Comparison of ENCODE assay signal across 18 mouse cellular contexts in the genomic region with DNA sequence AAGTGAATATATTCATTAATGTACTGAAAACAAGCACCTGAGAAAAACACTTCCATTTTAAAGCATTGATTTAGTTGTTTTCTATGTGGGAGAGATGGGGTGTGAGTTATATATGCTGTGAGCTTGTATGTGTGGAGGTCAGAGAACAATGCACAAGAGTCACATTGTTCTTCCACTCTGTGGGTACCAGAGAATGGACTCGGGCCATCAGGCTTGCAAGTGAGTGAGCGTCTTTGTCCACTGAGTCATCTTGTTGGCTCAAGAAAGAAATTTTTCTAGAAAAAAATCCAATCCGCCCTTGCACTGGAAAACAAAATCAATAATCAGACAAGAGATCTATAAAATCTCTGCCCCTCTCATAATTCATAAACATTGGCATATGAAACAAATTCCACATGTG.
"Had no signal": no experiment of that assay in that cellular context is flagged by ENCODE, and none has a peak within 500 bp of the region (broad histone marks: within the 10 kb centered on the region; RNA-seq: fewer than 3 reads in every experiment).

No protein-coding gene starts in this region.

- H3K27me3 ChIP-seq: lung, embryonic 15.5 days; megakaryocyte, embryonic 14.5 days; midbrain, embryonic 13.5 days; midbrain, embryonic 15.5 days; neural tube, embryonic 12.5 days; stomach, embryonic 15.5 days had no signal

- H3K4me3 ChIP-seq: lung, embryonic 15.5 days; megakaryocyte, embryonic 14.5 days; midbrain, embryonic 13.5 days; midbrain, embryonic 15.5 days; neural tube, embryonic 12.5 days; stomach, embryonic 15.5 days had no signal

- H3K9ac ChIP-seq: liver, postnatal 0 days; lung, embryonic 15.5 days; midbrain, embryonic 13.5 days; midbrain, embryonic 15.5 days; neural tube, embryonic 12.5 days; stomach, embryonic 15.5 days had no signal

- H3K4me1 ChIP-seq: lung, embryonic 15.5 days; megakaryocyte, embryonic 14.5 days; midbrain, embryonic 13.5 days; midbrain, embryonic 15.5 days; neural tube, embryonic 12.5 days; stomach, embryonic 15.5 days had no signal

- DNase-seq: liver, postnatal 0 days; lung, adult 2 months; lung, postnatal 14 days; lung, postnatal 36 days; right cerebral cortex, postnatal 14 days; thymus, adult 18-20 months; thymus, postnatal 14 days; thymus, postnatal 4 days had no signal

- H3K9me3 ChIP-seq: lung, embryonic 15.5 days; midbrain, embryonic 13.5 days; midbrain, embryonic 15.5 days; neural tube, embryonic 12.5 days; stomach, embryonic 15.5 days had no signal

- H3K27ac ChIP-seq: lung, embryonic 15.5 days; macrophage; midbrain, embryonic 13.5 days; midbrain, embryonic 15.5 days; neural tube, embryonic 12.5 days; stomach, embryonic 15.5 days; stomach, postnatal 0 days had no signal

- H3K4me2 ChIP-seq: lung, embryonic 15.5 days; midbrain, embryonic 11.5 days; midbrain, embryonic 13.5 days; midbrain, embryonic 15.5 days; neural tube, embryonic 12.5 days; stomach, embryonic 15.5 days had no signal

- ATAC-seq: liver, postnatal 0 days; lung, postnatal 0 days; midbrain, embryonic 13.5 days; midbrain, embryonic 15.5 days had no signal

- H3K36me3 ChIP-seq: lung, embryonic 15.5 days; midbrain, embryonic 13.5 days; midbrain, embryonic 15.5 days; neural tube, embryonic 12.5 days; stomach, embryonic 15.5 days had no signal
